Mouse (Mus musculus) cerebellum, postnatal 36 days (tissue): ENCODE measurements around the gene Ms4a3.

Experiments
- DNase-seq, 2 experiments: peaks; one replicate each; pipeline ENCODE4 v3.0.0; 2021 to 2022; ENCODE audit warnings: mixed read lengths in 2 of 2

Ms4a3 gene

GRCm38 (mm10) chr19:11640732-11641131, at the start of gene Ms4a3:
Gene Ms4a3, minus strand, starts transcription at chr19:11640851.
- DNase-seq = no peak

GRCm38 (mm10) chr19:11661562-11661961, 20.9 kb upstream of the Ms4a3 start:
- DNase-seq = no peak

- no peak for DNase-seq
Measured at GRCm38 (mm10) chr19:11660459-11660858, 19.8 kb upstream of the Ms4a3 start, which contains the start of gene Oosp2. Gene Oosp2, minus strand, starts transcription at chr19:11660559.

- no peak for DNase-seq
Measured at GRCm38 (mm10) chr19:11659142-11659541, 18.5 kb upstream of the Ms4a3 start.

GRCm38 (mm10) chr19:11649564-11649963, 8.9 kb upstream of the Ms4a3 start:
- no peak for DNase-seq

- no peak for DNase-seq
Measured at GRCm38 (mm10) chr19:11646166-11646565, 5.5 kb upstream of the Ms4a3 start.

GRCm38 (mm10) chr19:11639038-11639437, 1.6 kb downstream of the Ms4a3 start:
- no peak for DNase-seq

GRCm38 (mm10) chr19:11635572-11635971, 5.1 kb downstream of the Ms4a3 start:
- DNase-seq = no peak

- DNase-seq = no peak
Measured at GRCm38 (mm10) chr19:11634330-11634729, 6.3 kb downstream of the Ms4a3 start.

- DNase-seq = no peak
Measured at GRCm38 (mm10) chr19:11633732-11634131, 6.9 kb downstream of the Ms4a3 start.

GRCm38 (mm10) chr19:11625231-11625630, 15.4 kb downstream of the Ms4a3 start:
- no peak for DNase-seq

- DNase-seq = no peak
Measured at GRCm38 (mm10) chr19:11624800-11625199, 15.9 kb downstream of the Ms4a3 start.

GRCm38 (mm10) chr19:11623551-11623950, 17.1 kb downstream of the Ms4a3 start, which contains the start of gene Ms4a2:
Gene Ms4a2, minus strand, starts transcription at chr19:11623719.
- no peak for DNase-seq

- DNase-seq = no peak
Measured at GRCm38 (mm10) chr19:11617983-11618382, 22.7 kb downstream of the Ms4a3 start.

- no peak for DNase-seq
Measured at GRCm38 (mm10) chr19:11614805-11615204, 25.8 kb downstream of the Ms4a3 start.

- DNase-seq = peak; percentile 7 to 9
Measured at GRCm38 (mm10) chr19:11613776-11614443, 26.7 kb downstream of the Ms4a3 start.

- DNase-seq = no peak
Measured at GRCm38 (mm10) chr19:11613084-11613483, 27.6 kb downstream of the Ms4a3 start.

GRCm38 (mm10) chr19:11612293-11612692, 28.4 kb downstream of the Ms4a3 start:
- no peak for DNase-seq

GRCm38 (mm10) chr19:11611541-11611945, 29.1 kb downstream of the Ms4a3 start:
- peak; percentile 12 to 24 for DNase-seq

GRCm38 (mm10) chr19:11608172-11608571, 32.5 kb downstream of the Ms4a3 start:
- DNase-seq = peak; percentile 21 to 23

- no peak for DNase-seq
Measured at GRCm38 (mm10) chr19:11604603-11605002, 36.0 kb downstream of the Ms4a3 start, which contains the start of gene Ms4a6d. Gene Ms4a6d, minus strand, starts transcription at chr19:11604849.

- no peak for DNase-seq
Measured at GRCm38 (mm10) chr19:11602026-11602425, 38.6 kb downstream of the Ms4a3 start.

GRCm38 (mm10) chr19:11601349-11601748, 39.3 kb downstream of the Ms4a3 start:
- no peak for DNase-seq

GRCm38 (mm10) chr19:11589891-11590449, 50.7 kb downstream of the Ms4a3 start:
- DNase-seq = no peak
